Mouse (Mus musculus) spleen, adult 2 months (tissue): ENCODE measurements at regions not wholly inside any gene's neighbourhood (a gene's known extent, or its start where the extent isn't known, plus 50 kb on each side); places are given as distances from the start of the nearest gene placed in this dataset.

Source experiments
- CTCF ChIP-seq: fragments of 200-500 bp; IDR thresholded peaks from 2 replicates; pipeline ENCODE4 v1.5.1; 2011; ENCODE audit warnings: mild to moderate bottlenecking, inconsistent platforms; ENCODE audit not compliant: insufficient read depth, insufficient read length, insufficient replicate concordance; ENCODE audit errors: extremely low read depth
- POLR2A ChIP-seq: fragments of 200-500 bp; IDR thresholded peaks from 2 replicates; pipeline ENCODE4 v1.6.1; 2011; ENCODE audit warnings: low read depth, low read length, inconsistent platforms

- TF ChIP-seq CTCF (no peak), POLR2A (no peak)
Observed at GRCm38 (mm10) chr17:62458964-62459363, 422.2 kb downstream of the Efna5 start.
